ENCODE assay signal across 21 mouse cellular contexts in genomic region chr10:38383161-38383560, GRCm38 (mm10).
DNase-seq lines count a peak whose midpoint lies in the region; TF ChIP-seq lines count a peak whose summit lies in the region.
"Had no signal": no experiment of that assay in that cellular context is flagged by ENCODE, and none has a peak within 500 bp of the region (broad histone marks: within the 10 kb centered on the region; RNA-seq: fewer than 3 reads in every experiment).

No protein-coding gene starts in this region.

- no peak overlapping the region for H3K27ac ChIP-seq in kidney, adult 2 months (ENCODE audit: insufficient read depth, low read depth, low read length)
- H3K27ac ChIP-seq: hindbrain, embryonic 14.5 days; kidney, postnatal 0 days; limb, embryonic 13.5 days; midbrain, embryonic 13.5 days; stomach, embryonic 15.5 days had no signal

- H3K27me3 ChIP-seq in kidney, adult 2 months (replicated peaks; ENCODE audit: control insufficient read depth, insufficient read depth, low read length) = no peaks in the 10 kb centered on the region
- H3K27me3 ChIP-seq: limb, embryonic 13.5 days; midbrain, embryonic 13.5 days; stomach, embryonic 15.5 days had no signal

- no peaks in the 10 kb centered on the region for H3K4me1 ChIP-seq in kidney, adult 2 months (ENCODE audit: control insufficient read depth, insufficient read depth, low read length)
- H3K4me1 ChIP-seq: limb, embryonic 13.5 days; midbrain, embryonic 13.5 days; stomach, embryonic 15.5 days had no signal

- no peak overlapping the region for H3K4me3 ChIP-seq in kidney, adult 2 months (ENCODE audit: insufficient read depth, low read depth, low read length)
- H3K4me3 ChIP-seq: erythroblast, embryonic 14.5 days; limb, embryonic 13.5 days; midbrain, embryonic 13.5 days; stomach, embryonic 15.5 days had no signal

- 26% methylated on average over 2 of the region's 2 CpGs for WGBS in kidney, adult 2 months

- DNase-seq in embryo, embryonic 9.5 days (ENCODE audit: extremely low spot score) = peak; percentile 8
- no peak for DNase-seq in embryo, embryonic 10.5 days (ENCODE audit: low spot score)
- peak; percentile 47 for DNase-seq in kidney, adult 2 months
- DNase-seq in kidney, postnatal 10 days = no peak
- peak; percentile 62 for DNase-seq in kidney, adult 9 months
- DNase-seq in mesoderm, embryonic 11.5 days (ENCODE audit: low read depth, low spot score) = peak; percentile 6
- no peak for DNase-seq in layer of hippocampus, postnatal 25 days (ENCODE audit: extremely low spot score in 1 of 2, low spot score in 1 of 2)
- no peak for DNase-seq in spleen, postnatal 14 days (ENCODE audit: low spot score in 2 of 2)
- DNase-seq: adrenal gland, postnatal 10 days; cerebellum, adult 11 months; cerebellum, postnatal 14 days; gastrocnemius, postnatal 36 days; heart, postnatal 10 days; layer of hippocampus, adult 9-11 months; lung, embryonic 14.5 days had no signal

- no peaks in the 10 kb centered on the region for H3K36me3 ChIP-seq in kidney, adult 2 months (ENCODE audit: control insufficient read depth, insufficient read depth, low read length)
- H3K36me3 ChIP-seq: limb, embryonic 13.5 days; midbrain, embryonic 13.5 days; stomach, embryonic 15.5 days had no signal

- TF ChIP-seq CTCF in kidney, adult 2 months (conservative IDR thresholded peaks at IDR 0.05; ENCODE audit: insufficient read depth, insufficient read length, low read depth, low read length) = no peak

- no peak for TF ChIP-seq POLR2A in kidney, adult 2 months (IDR thresholded peaks at IDR 0.05; ENCODE audit: low read depth, low read length)

Comparison
In these comparisons a context has a peak if more than half of its experiments do, and no peak if none do; other contexts are left out.
1. DNase-seq: peak in embryo, embryonic 9.5 days (single experiment), kidney, adult 2 months (single experiment), kidney, adult 9 months (single experiment) and mesoderm, embryonic 11.5 days (single experiment); none in embryo, embryonic 10.5 days (single experiment), kidney, postnatal 10 days (single experiment), layer of hippocampus, postnatal 25 days (0 of 2) and spleen, postnatal 14 days (0 of 2).